Mouse (Mus musculus) thymus, adult 2 months (tissue): ENCODE results near the gene Ass1.

Experiments
- CTCF ChIP-seq: fragments of 200-500 bp; IDR thresholded peaks from 2 replicates; pipeline ENCODE4 v1.5.1; 2012; ENCODE audit warnings: mild to moderate bottlenecking, control low read depth, low read length, moderate library complexity, borderline replicate concordance; ENCODE audit not compliant: control insufficient read depth, poor library complexity, insufficient read depth; ENCODE audit errors: extremely low read depth
- POLR2A ChIP-seq: fragments of 200-500 bp; IDR thresholded peaks from 2 replicates; pipeline ENCODE4 v1.6.1; 2012; ENCODE audit warnings: mild to moderate bottlenecking, low read length, control low read depth, moderate library complexity; ENCODE audit not compliant: control insufficient read depth, poor library complexity, insufficient read depth; ENCODE audit errors: extremely low read depth

- TF ChIP-seq POLR2A, result no peak
- no peak for TF ChIP-seq CTCF
Observed at GRCm38 (mm10) chr2:31500292-31501204, 30.5 kb downstream of the Ass1 start.
